Mouse (Mus musculus) heart, embryonic 13.5 days (tissue): Measurements from ENCODE around the gene Lrrc28. TPM values are rescaled to one million over a fixed set of nuclear protein-coding genes. Genes with fewer than 3 reads are reported as not detected.
"Not testable (repeated sequence)": the region's sequence is repeated elsewhere in the genome, so short reads cannot be mapped to it uniquely, and the experiment has no call there.

Experiments
- ATAC-seq: fragments of 200-750 bp; cut with Nextera tagmentation; 2 replicates; pipeline ENCODE4 v1.8.0; 2017; ENCODE audit warnings: moderate TSS enrichment; ENCODE audit not compliant: insufficient number of reproducible peaks, low FRiP score, low TSS enrichment; ENCODE audit errors: extremely low read depth
- H3K27ac ChIP-seq: fragments of 300-500 bp; sonication (generic); replicated peaks from 2 replicates; pipeline ENCODE4 v1.5.1; 2015; ENCODE audit warnings: moderate library complexity, mild to moderate bottlenecking, inconsistent platforms
- H3K27me3 ChIP-seq: fragments of 300-500 bp; sonication (generic); replicated peaks from 2 replicates; pipeline ENCODE4 v1.6.1; 2015; ENCODE audit warnings: mild to moderate bottlenecking, inconsistent platforms
- H3K36me3 ChIP-seq: fragments of 300-500 bp; sonication (generic); 2 replicates; pipeline ENCODE4 v1.6.1; 2015; ENCODE audit warnings: mild to moderate bottlenecking, inconsistent platforms
- H3K4me1 ChIP-seq: fragments of 300-500 bp; sonication (generic); 2 replicates; pipeline ENCODE4 v1.6.1; 2015; ENCODE audit warnings: inconsistent platforms
- H3K4me2 ChIP-seq: fragments of 300-500 bp; sonication (generic); 2 replicates; pipeline ENCODE4 v1.6.1; 2015; ENCODE audit warnings: inconsistent platforms, mild to moderate bottlenecking, moderate library complexity
- H3K4me3 ChIP-seq: fragments of 300-500 bp; sonication (generic); 2 replicates; pipeline ENCODE4 v1.5.1; 2015; ENCODE audit warnings: moderate library complexity, mild to moderate bottlenecking, inconsistent platforms
- H3K9ac ChIP-seq: fragments of 300-500 bp; sonication (generic); 2 replicates; pipeline ENCODE4 v1.6.1; 2015; ENCODE audit warnings: inconsistent platforms, mild to moderate bottlenecking, moderate library complexity
- H3K9me3 ChIP-seq: fragments of 300-500 bp; sonication (generic); 2 replicates; pipeline ENCODE4 v1.6.1; 2016; ENCODE audit warnings: inconsistent platforms
- WGBS: fragments of 180-500 bp; shearing (Covaris S2); methylation state at CpG from one replicate; pipeline ENCODE4 v1.1.7; 2015; ENCODE audit warnings: mixed read lengths; 5-methylcytosine and 5-hydroxymethylcytosine counted together
- polyA plus RNA-seq: library from polyadenylated mRNA; unstranded; fragments of >200 nt; fragmentation: Nextera tagmentation; extraction: Ambion mirVana; gene quantifications from 2 replicates; pipeline ENCODE4 v1.2.1, GENCODE M21; 2015

Gene Lrrc28
- polyA plus RNA-seq, 1 experiment from 2014 or later: 8.7 TPM

- Histone ChIP-seq H3K4me2 (no peak overlapping the region; the same call in 1 of the 2 replicates), H3K9me3 (no peaks in the 10 kb centered on the region), H3K9ac (no peak overlapping the region), H3K36me3 (no peaks in the 10 kb centered on the region), H3K4me1 (peaks cover 67% of the 10 kb centered on the region), H3K27ac (peak overlapping the region; percentile 76), H3K4me3 (no peak overlapping the region), H3K27me3 (no peaks in the 10 kb centered on the region)
- ATAC-seq: no peak
- WGBS: 54% methylated on average over 10 of the region's 10 CpGs
Measured at GRCm38 (mm10) chr7:67528063-67528811, 116.8 kb downstream of the Lrrc28 start.

GRCm38 (mm10) chr7:67525886-67526580 lies 119.0 kb downstream of the Lrrc28 start:
- Histone ChIP-seq H3K4me1 (peaks cover 49% of the 10 kb centered on the region), H3K4me2 (no peak overlapping the region), H3K4me3 (no peak overlapping the region), H3K9ac (no peak overlapping the region), H3K9me3 (no peaks in the 10 kb centered on the region), H3K27ac (no peak overlapping the region), H3K36me3 (no peaks in the 10 kb centered on the region), H3K27me3 (no peaks in the 10 kb centered on the region)
- ATAC-seq: no peak
- 72% methylated on average over 3 of the region's 3 CpGs for WGBS

- not testable (repeated sequence) for H3K9ac ChIP-seq, H3K36me3 ChIP-seq, H3K9me3 ChIP-seq, H3K27me3 ChIP-seq, H3K4me2 ChIP-seq, H3K4me3 ChIP-seq, ATAC-seq, H3K27ac ChIP-seq
- H3K4me1 ChIP-seq: peaks cover 31% of the 10 kb centered on the region
- WGBS: 85% methylated on average over 8 of the region's 8 CpGs
Measured at GRCm38 (mm10) chr7:67524069-67524468, 121.0 kb downstream of the Lrrc28 start.

GRCm38 (mm10) chr7:67523400-67523799 lies 121.7 kb downstream of the Lrrc28 start:
- Histone ChIP-seq H3K9ac (no peak overlapping the region), H3K9me3 (no peaks in the 10 kb centered on the region)

GRCm38 (mm10) chr7:67521731-67522130 lies 123.3 kb downstream of the Lrrc28 start:
- H3K4me3 ChIP-seq, H3K27me3 ChIP-seq, ATAC-seq, H3K27ac ChIP-seq, H3K9me3 ChIP-seq, H3K9ac ChIP-seq, H3K4me2 ChIP-seq, H3K36me3 ChIP-seq: not testable (repeated sequence)
- peaks cover 11% of the 10 kb centered on the region for H3K4me1 ChIP-seq
- 80% methylated on average over 5 of the region's 5 CpGs for WGBS

More at GRCm38 (mm10) chr7:67523400-67523799, 121.7 kb downstream of the Lrrc28 start:
- H3K4me1 ChIP-seq: peaks cover 24% of the 10 kb centered on the region
- WGBS: 84% methylated on average over 7 of the region's 7 CpGs
- H3K27ac ChIP-seq: no peak overlapping the region
- no peaks in the 10 kb centered on the region for H3K36me3 ChIP-seq
- H3K4me3 ChIP-seq: no peak overlapping the region
- no peak overlapping the region for H3K4me2 ChIP-seq
- no peaks in the 10 kb centered on the region for H3K27me3 ChIP-seq
- ATAC-seq: no peak

GRCm38 (mm10) chr7:67520959-67521358 lies 124.1 kb downstream of the Lrrc28 start:
- WGBS: 74% methylated on average over 4 of the region's 4 CpGs
- Histone ChIP-seq H3K4me3 (no peak overlapping the region), H3K27me3 (no peaks in the 10 kb centered on the region), H3K27ac (no peak overlapping the region), H3K9ac (no peak overlapping the region), H3K36me3 (no peaks in the 10 kb centered on the region), H3K9me3 (no peaks in the 10 kb centered on the region), H3K4me1 (peaks cover 5% of the 10 kb centered on the region; the same call in 1 of the 2 replicates), H3K4me2 (no peak overlapping the region)
- ATAC-seq: no peak

GRCm38 (mm10) chr7:67520001-67520400 lies 125.1 kb downstream of the Lrrc28 start:
- ATAC-seq: no peak
- Histone ChIP-seq H3K36me3 (no peaks in the 10 kb centered on the region), H3K4me2 (no peak overlapping the region), H3K4me3 (no peak overlapping the region), H3K9ac (no peak overlapping the region), H3K9me3 (no peaks in the 10 kb centered on the region), H3K27me3 (no peaks in the 10 kb centered on the region), H3K4me1 (peaks cover 10% of the 10 kb centered on the region), H3K27ac (no peak overlapping the region)
- WGBS: 83% methylated on average over 10 of the region's 10 CpGs

GRCm38 (mm10) chr7:67515621-67516020 lies 129.4 kb downstream of the Lrrc28 start:
- Histone ChIP-seq H3K4me3 (no peak overlapping the region), H3K27me3 (no peaks in the 10 kb centered on the region), H3K4me1 (peaks cover 16% of the 10 kb centered on the region), H3K9ac (no peak overlapping the region), H3K4me2 (no peak overlapping the region), H3K27ac (no peak overlapping the region), H3K9me3 (no peaks in the 10 kb centered on the region), H3K36me3 (no peaks in the 10 kb centered on the region)
- 81% methylated on average over 9 of the region's 9 CpGs for WGBS
- ATAC-seq: no peak

- peak overlapping the region; percentile 24; the same call in 1 of the 2 replicates for H3K4me2 ChIP-seq
- H3K9ac ChIP-seq: no peak overlapping the region
- peaks cover 16% of the 10 kb centered on the region for H3K4me1 ChIP-seq
- ATAC-seq: no peak
- 27% methylated on average over 10 of the region's 10 CpGs for WGBS
- H3K27me3 ChIP-seq: no peaks in the 10 kb centered on the region
- no peaks in the 10 kb centered on the region for H3K36me3 ChIP-seq
- no peak overlapping the region for H3K4me3 ChIP-seq
- H3K27ac ChIP-seq: peak overlapping the region; percentile 46
- no peaks in the 10 kb centered on the region for H3K9me3 ChIP-seq
Measured at GRCm38 (mm10) chr7:67514893-67515292, 130.2 kb downstream of the Lrrc28 start.

- no peak for ATAC-seq
- no peak overlapping the region for H3K9ac ChIP-seq
- H3K4me1 ChIP-seq: peaks cover 16% of the 10 kb centered on the region
- WGBS: 56% methylated on average over 4 of the region's 4 CpGs
- no peaks in the 10 kb centered on the region for H3K27me3 ChIP-seq
- H3K9me3 ChIP-seq: no peaks in the 10 kb centered on the region
- no peak overlapping the region for H3K4me3 ChIP-seq
- H3K27ac ChIP-seq: no peak overlapping the region
- no peaks in the 10 kb centered on the region for H3K36me3 ChIP-seq
- H3K4me2 ChIP-seq: no peak overlapping the region
Measured at GRCm38 (mm10) chr7:67514380-67514779, 130.7 kb downstream of the Lrrc28 start.

- no peak for ATAC-seq
- Histone ChIP-seq H3K4me3 (no peak overlapping the region), H3K27ac (no peak overlapping the region), H3K9me3 (no peaks in the 10 kb centered on the region), H3K4me2 (no peak overlapping the region), H3K9ac (no peak overlapping the region), H3K36me3 (no peaks in the 10 kb centered on the region), H3K4me1 (peaks cover 16% of the 10 kb centered on the region), H3K27me3 (no peaks in the 10 kb centered on the region)
- 82% methylated on average over 4 of the region's 4 CpGs for WGBS
Measured at GRCm38 (mm10) chr7:67513656-67514055, 131.4 kb downstream of the Lrrc28 start.
